Mouse (Mus musculus): ENCODE measurements at regions not wholly inside any gene's neighbourhood (a gene's known extent, or its start where the extent isn't known, plus 50 kb on each side); places are given as distances from the start of the nearest gene placed in this dataset.
A peak's percentile ranks its signal among the peaks of the same experiment; 100 is the strongest.

GRCm38 (mm10) chr3:81771812-81772211 lies 160.6 kb upstream of the Ctso start:
- Histone ChIP-seq H3K9me3 (no peaks in the 10 kb centered on the region), H3K4me3 (no peak overlapping the region)
- 75% methylated on average over 3 of the region's 3 CpGs for WGBS

GRCm38 (mm10) chr3:81773012-81773411 lies 159.4 kb upstream of the Ctso start:
- no peaks in the 10 kb centered on the region for H3K36me3 ChIP-seq
- H3K4me1 ChIP-seq (replicated peaks): no peaks in the 10 kb centered on the region
- H3K4me3 ChIP-seq: no peak overlapping the region
- no peak overlapping the region for H3K27ac ChIP-seq
- H3K9me3 ChIP-seq: no peaks in the 10 kb centered on the region
- H3K27me3 ChIP-seq (ENCODE audit: insufficient read depth, poor library complexity, severe bottlenecking): no peaks in the 10 kb centered on the region
- DNase-seq (ENCODE audit: low spot score): no peak

More at GRCm38 (mm10) chr3:81771812-81772211, 160.6 kb upstream of the Ctso start:
- DNase-seq (ENCODE audit: low spot score): no peak
- no peaks in the 10 kb centered on the region for H3K27me3 ChIP-seq (ENCODE audit: insufficient read depth, poor library complexity, severe bottlenecking)
- H3K36me3 ChIP-seq: no peaks in the 10 kb centered on the region
- H3K27ac ChIP-seq: no peak overlapping the region
- no peaks in the 10 kb centered on the region for H3K4me1 ChIP-seq (replicated peaks)

- no peak overlapping the region for H3K4me3 ChIP-seq
- 92% methylated on average over 9 of the region's 9 CpGs for WGBS
- H3K36me3 ChIP-seq: no peaks in the 10 kb centered on the region
- H3K27ac ChIP-seq: no peak overlapping the region
- no peak for DNase-seq (ENCODE audit: low spot score)
- no peaks in the 10 kb centered on the region for H3K27me3 ChIP-seq (ENCODE audit: insufficient read depth, poor library complexity, severe bottlenecking)
- peaks cover 4% of the 10 kb centered on the region; the same call in 1 of the 2 replicates for H3K4me1 ChIP-seq (replicated peaks)
- no peaks in the 10 kb centered on the region for H3K9me3 ChIP-seq
Measured at GRCm38 (mm10) chr3:81782081-81782480, 150.3 kb upstream of the Ctso start.

- Histone ChIP-seq H3K9me3 (no peaks in the 10 kb centered on the region), H3K4me3 (no peak overlapping the region), H3K36me3 (no peaks in the 10 kb centered on the region), H3K27ac (peak overlapping the region; percentile 66), H3K4me1 (replicated peaks) (peaks cover 4% of the 10 kb centered on the region; the same call in 1 of the 2 replicates), H3K27me3 (ENCODE audit: insufficient read depth, poor library complexity, severe bottlenecking) (no peaks in the 10 kb centered on the region)
- WGBS: 40% methylated on average over 15 of the region's 15 CpGs
- DNase-seq (ENCODE audit: low spot score): peak; percentile 10
Measured at GRCm38 (mm10) chr3:81782921-81783541, 149.4 kb upstream of the Ctso start.

- WGBS: 85% methylated on average over 2 of the region's 2 CpGs
- H3K4me3 ChIP-seq: no peak overlapping the region
- H3K9me3 ChIP-seq: no peaks in the 10 kb centered on the region
- H3K4me1 ChIP-seq (replicated peaks): no peaks in the 10 kb centered on the region
- H3K27ac ChIP-seq: no peak overlapping the region
- no peak for DNase-seq (ENCODE audit: low spot score)
- no peaks in the 10 kb centered on the region for H3K36me3 ChIP-seq
- no peaks in the 10 kb centered on the region for H3K27me3 ChIP-seq (ENCODE audit: insufficient read depth, poor library complexity, severe bottlenecking)
Measured at GRCm38 (mm10) chr3:81788915-81789314, 143.5 kb upstream of the Ctso start.

GRCm38 (mm10) chr3:81789664-81790063 lies 142.7 kb upstream of the Ctso start:
- no peaks in the 10 kb centered on the region for H3K27me3 ChIP-seq (ENCODE audit: insufficient read depth, poor library complexity, severe bottlenecking)
- H3K4me1 ChIP-seq (replicated peaks): no peaks in the 10 kb centered on the region
- no peak for DNase-seq (ENCODE audit: low spot score)
- H3K27ac ChIP-seq: no peak overlapping the region
- 92% methylated on average over 6 of the region's 6 CpGs for WGBS
- H3K4me3 ChIP-seq: no peak overlapping the region
- H3K36me3 ChIP-seq: no peaks in the 10 kb centered on the region
- no peaks in the 10 kb centered on the region for H3K9me3 ChIP-seq

GRCm38 (mm10) chr3:81802096-81802495 lies 130.3 kb upstream of the Ctso start:
- Histone ChIP-seq H3K4me3 (no peak overlapping the region), H3K27me3 (ENCODE audit: insufficient read depth, poor library complexity, severe bottlenecking) (no peaks in the 10 kb centered on the region), H3K4me1 (replicated peaks) (no peaks in the 10 kb centered on the region), H3K27ac (no peak overlapping the region), H3K9me3 (no peaks in the 10 kb centered on the region), H3K36me3 (no peaks in the 10 kb centered on the region)
- WGBS: 82% methylated on average over 2 of the region's 2 CpGs
- no peak for DNase-seq (ENCODE audit: low spot score)

- H3K4me1 ChIP-seq (replicated peaks): no peaks in the 10 kb centered on the region
- H3K27ac ChIP-seq: no peak overlapping the region
- H3K36me3 ChIP-seq: no peaks in the 10 kb centered on the region
- no peak for DNase-seq (ENCODE audit: low spot score)
- H3K9me3 ChIP-seq: no peaks in the 10 kb centered on the region
- no peak overlapping the region for H3K4me3 ChIP-seq
- no peaks in the 10 kb centered on the region for H3K27me3 ChIP-seq (ENCODE audit: insufficient read depth, poor library complexity, severe bottlenecking)
- WGBS: 81% methylated on average over 4 of the region's 4 CpGs
Measured at GRCm38 (mm10) chr3:81805745-81806144, 126.7 kb upstream of the Ctso start.

- no peak overlapping the region for H3K4me3 ChIP-seq
- H3K27ac ChIP-seq: no peak overlapping the region
- no peaks in the 10 kb centered on the region for H3K27me3 ChIP-seq (ENCODE audit: insufficient read depth, poor library complexity, severe bottlenecking)
- no peaks in the 10 kb centered on the region for H3K9me3 ChIP-seq
- DNase-seq (ENCODE audit: low spot score): no peak
- H3K36me3 ChIP-seq: no peaks in the 10 kb centered on the region
- H3K4me1 ChIP-seq (replicated peaks): no peaks in the 10 kb centered on the region
- WGBS: 83% methylated on average over 2 of the region's 2 CpGs
Measured at GRCm38 (mm10) chr3:81809604-81810003, 122.8 kb upstream of the Ctso start.

GRCm38 (mm10) chr3:81820304-81820703 lies 112.1 kb upstream of the Ctso start:
- no peaks in the 10 kb centered on the region for H3K4me1 ChIP-seq (replicated peaks)
- no peak overlapping the region for H3K4me3 ChIP-seq
- H3K36me3 ChIP-seq: no peaks in the 10 kb centered on the region
- H3K27me3 ChIP-seq (ENCODE audit: insufficient read depth, poor library complexity, severe bottlenecking): no peaks in the 10 kb centered on the region
- H3K27ac ChIP-seq: no peak overlapping the region
- no peak for DNase-seq (ENCODE audit: low spot score)
- no peaks in the 10 kb centered on the region for H3K9me3 ChIP-seq
- 83% methylated on average over 2 of the region's 2 CpGs for WGBS

GRCm38 (mm10) chr3:81829525-81829924 lies 102.9 kb upstream of the Ctso start:
- 94% methylated on average over 2 of the region's 2 CpGs for WGBS
- Histone ChIP-seq H3K9me3 (no peaks in the 10 kb centered on the region), H3K27me3 (ENCODE audit: insufficient read depth, poor library complexity, severe bottlenecking) (no peaks in the 10 kb centered on the region), H3K4me1 (replicated peaks) (no peaks in the 10 kb centered on the region), H3K4me3 (no peak overlapping the region), H3K36me3 (no peaks in the 10 kb centered on the region), H3K27ac (no peak overlapping the region)
- DNase-seq (ENCODE audit: low spot score): no peak

GRCm38 (mm10) chr3:81829966-81830599 lies 102.3 kb upstream of the Ctso start:
- no peaks in the 10 kb centered on the region for H3K27me3 ChIP-seq (ENCODE audit: insufficient read depth, poor library complexity, severe bottlenecking)
- no peak for DNase-seq (ENCODE audit: low spot score)

GRCm38 (mm10) chr3:81835380-81836157 lies 96.8 kb upstream of the Ctso start:
- Histone ChIP-seq H3K27me3 (ENCODE audit: insufficient read depth, poor library complexity, severe bottlenecking) (no peaks in the 10 kb centered on the region), H3K9me3 (no peaks in the 10 kb centered on the region), H3K27ac (peak overlapping the region; percentile 56), H3K4me1 (replicated peaks) (peaks cover 11% of the 10 kb centered on the region), H3K36me3 (no peaks in the 10 kb centered on the region), H3K4me3 (peak overlapping the region; percentile 32)
- DNase-seq (ENCODE audit: low spot score): peak; percentile 7
- 13% methylated on average over 11 of the region's 11 CpGs for WGBS

More at GRCm38 (mm10) chr3:81829966-81830599, 102.3 kb upstream of the Ctso start:
- H3K27ac ChIP-seq: no peak overlapping the region
- no peaks in the 10 kb centered on the region for H3K9me3 ChIP-seq
- H3K4me3 ChIP-seq: no peak overlapping the region
- H3K36me3 ChIP-seq: no peaks in the 10 kb centered on the region
- no peaks in the 10 kb centered on the region; the same call in 1 of the 2 replicates for H3K4me1 ChIP-seq (replicated peaks)
